In the genomic region with DNA sequence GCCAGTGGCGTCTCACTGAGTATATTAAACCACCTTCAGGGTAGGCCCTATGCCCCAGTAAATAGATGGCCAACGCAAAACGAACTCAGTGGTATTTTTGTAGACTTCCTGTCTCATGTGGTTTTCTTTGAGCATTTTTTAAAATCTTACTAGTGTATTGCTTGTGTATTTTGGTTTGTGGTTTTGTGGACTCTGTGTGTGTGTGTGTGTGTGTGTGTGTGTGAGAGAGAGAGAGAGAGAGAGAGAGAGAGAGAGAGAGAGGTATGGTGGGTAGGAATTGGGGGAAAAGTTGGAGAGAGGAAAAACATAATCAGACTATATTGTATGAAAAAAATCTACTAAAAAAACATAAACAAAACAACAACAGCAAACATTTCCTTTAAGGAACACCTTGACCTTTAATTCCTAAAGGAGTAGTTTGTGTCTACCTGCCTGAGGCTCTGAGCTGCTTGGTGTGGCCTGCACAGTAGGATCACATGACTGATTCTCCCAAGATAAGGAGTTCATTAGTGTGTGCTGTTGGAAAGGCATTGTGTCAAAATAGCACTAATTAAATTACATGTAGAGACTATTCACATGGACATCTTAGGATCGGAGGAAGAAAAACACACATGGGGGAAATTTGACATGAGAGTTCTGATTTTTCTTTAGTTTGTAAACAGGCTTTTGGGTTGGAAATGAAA, we compare ENCODE assay signal across 9 mouse cellular contexts. TPM values are rescaled to one million over a fixed set of nuclear protein-coding genes. Genes with fewer than 3 reads are reported as not detected.
A peak's percentile ranks its signal among the peaks of the same experiment; 100 is the strongest.
DNase-seq lines count a peak whose midpoint lies in the region; ATAC-seq and TF ChIP-seq lines count a peak whose summit lies in the region.
"Had no signal": no experiment of that assay in that cellular context is flagged by ENCODE, and none has a peak within 500 bp of the region (broad histone marks: within the 10 kb centered on the region; RNA-seq: fewer than 3 reads in every experiment).

No protein-coding gene starts in this region.

- WGBS in heart, embryonic 11.5 days (ENCODE audit: insufficient replicate concordance): 89% methylated on average over 4 of the region's 4 CpGs
- 30% methylated on average over 4 of the region's 4 CpGs for WGBS in spleen, adult 2 months
- WGBS in limb, embryonic 13.5 days: 74% methylated on average over 4 of the region's 4 CpGs
- 65% methylated on average over 4 of the region's 4 CpGs for WGBS in stomach, postnatal 0 days

- H3K27me3 ChIP-seq in heart, embryonic 11.5 days (ENCODE audit: control insufficient read depth, insufficient read depth, low read length): no peaks in the 10 kb centered on the region
- no peaks in the 10 kb centered on the region for H3K27me3 ChIP-seq in spleen, adult 2 months (ENCODE audit: control insufficient read depth, insufficient read depth, low read length)
- no peaks in the 10 kb centered on the region for H3K27me3 ChIP-seq in limb, embryonic 13.5 days
- H3K27me3 ChIP-seq in stomach, postnatal 0 days (ENCODE audit: control insufficient read depth, insufficient read depth, low read length): no peaks in the 10 kb centered on the region

- H3K36me3 ChIP-seq in heart, embryonic 11.5 days (ENCODE audit: control insufficient read depth, insufficient read depth, low read length): no peaks in the 10 kb centered on the region
- H3K36me3 ChIP-seq in spleen, adult 2 months (ENCODE audit: control insufficient read depth, insufficient read depth, low read length): peaks cover 1% of the 10 kb centered on the region; the same call in 1 of the 2 replicates
- peaks cover 7% of the 10 kb centered on the region; the same call in 1 of the 2 replicates for H3K36me3 ChIP-seq in limb, embryonic 13.5 days
- H3K36me3 ChIP-seq in stomach, postnatal 0 days (ENCODE audit: control insufficient read depth, insufficient read depth, low read length): no peaks in the 10 kb centered on the region
- H3K36me3 ChIP-seq: G1E had no signal

- H3K9me3 ChIP-seq in heart, embryonic 11.5 days (replicated peaks; ENCODE audit: control insufficient read depth, low read length): no peaks in the 10 kb centered on the region
- no peaks in the 10 kb centered on the region for H3K9me3 ChIP-seq in limb, embryonic 13.5 days
- no peaks in the 10 kb centered on the region for H3K9me3 ChIP-seq in stomach, postnatal 0 days (ENCODE audit: control insufficient read depth, low read length)

- no peak for TF ChIP-seq CTCF in spleen, adult 2 months (IDR thresholded peaks at IDR 0.05; ENCODE audit: extremely low read depth, insufficient read depth, insufficient read length, insufficient replicate concordance)
- TF ChIP-seq CTCF in stomach, postnatal 0 days (IDR thresholded peaks at IDR 0.05; ENCODE audit: low read depth): no peak

- no peak for ATAC-seq in heart, embryonic 11.5 days (replicated peaks; ENCODE audit: insufficient number of reproducible peaks, low FRiP score, low TSS enrichment)
- no peak for ATAC-seq in limb, embryonic 13.5 days (ENCODE audit: low FRiP score, low read depth)
- no peak for ATAC-seq in stomach, postnatal 0 days (ENCODE audit: low FRiP score, low TSS enrichment)
- ATAC-seq in frontal cortex, adult (ENCODE audit: low TSS enrichment): no peak

- no peak for TF ChIP-seq POLR2A in spleen, adult 2 months (IDR thresholded peaks at IDR 0.05; ENCODE audit: low read depth, low read length)

- peak overlapping the region; percentile 83 for H3K4me2 ChIP-seq in heart, embryonic 11.5 days
- H3K4me2 ChIP-seq in limb, embryonic 13.5 days (replicated peaks): peak overlapping the region; percentile 73
- peak overlapping the region; percentile 90 for H3K4me2 ChIP-seq in stomach, postnatal 0 days (replicated peaks; ENCODE audit: low read depth)

- H3K4me3 ChIP-seq in heart, embryonic 11.5 days (ENCODE audit: low read depth, low read length): no peak overlapping the region
- no peak overlapping the region; the same call in 1 of the 2 replicates for H3K4me3 ChIP-seq in spleen, adult 2 months (ENCODE audit: extremely low read depth, insufficient read depth, insufficient read length)
- H3K4me3 ChIP-seq in limb, embryonic 13.5 days: peak overlapping the region; percentile 83
- peak overlapping the region; percentile 93; the same call in 1 of the 2 replicates for H3K4me3 ChIP-seq in stomach, postnatal 0 days (ENCODE audit: low read depth, low read length)

- DNase-seq in heart, postnatal 14 days: no peak
- DNase-seq in spleen, adult 2 months (ENCODE audit: low read depth in 1 of 2, low spot score in 2 of 2): no peak
- DNase-seq in spleen, postnatal 10 days (ENCODE audit: low spot score in 2 of 2): no peak
- DNase-seq in stomach, postnatal 0 days (ENCODE audit: low spot score): no peak
- DNase-seq in kidney, adult 11 months: no peak

- TF ChIP-seq EP300 in stomach, postnatal 0 days (optimal IDR thresholded peaks at IDR 0.05): no peak

- intact Hi-C loops in heart, postnatal 14 days (cut with DNase I): no loop called here

- H3K9ac ChIP-seq in heart, embryonic 11.5 days (ENCODE audit: low read depth, low read length): no peak overlapping the region
- H3K9ac ChIP-seq in limb, embryonic 13.5 days: no peak overlapping the region; the same call in 1 of the 2 replicates
- H3K9ac ChIP-seq in stomach, postnatal 0 days (ENCODE audit: low read length): no peak overlapping the region

- no peak overlapping the region for H3K27ac ChIP-seq in heart, embryonic 11.5 days (ENCODE audit: low read depth, low read length)
- peak overlapping the region; percentile 83; the same call in 1 of the 2 replicates for H3K27ac ChIP-seq in spleen, adult 2 months (ENCODE audit: insufficient read depth, low read length)
- H3K27ac ChIP-seq in limb, embryonic 13.5 days: no peak overlapping the region
- H3K27ac ChIP-seq in stomach, postnatal 0 days (replicated peaks): no peak overlapping the region

- H3K4me1 ChIP-seq in heart, embryonic 11.5 days (ENCODE audit: control insufficient read depth, insufficient read depth, low read length): peaks cover 4% of the 10 kb centered on the region; the same call in 1 of the 2 replicates
- H3K4me1 ChIP-seq in spleen, adult 2 months (ENCODE audit: control insufficient read depth, insufficient read depth, insufficient read length): peaks cover 10% of the 10 kb centered on the region
- peaks cover 18% of the 10 kb centered on the region for H3K4me1 ChIP-seq in limb, embryonic 13.5 days
- H3K4me1 ChIP-seq in stomach, postnatal 0 days (replicated peaks; ENCODE audit: control insufficient read depth, insufficient read depth): no peaks in the 10 kb centered on the region; the same call in 1 of the 2 replicates

RNA-seq across cellular contexts. Expression of gene Dap, which starts 1.7 kb away (rescaled TPM):
- 61.2 and 65.1 TPM in 2 replicates for polyA plus RNA-seq in heart, embryonic 11.5 days (2014; fragmentation: Nextera tagmentation; extraction: Ambion mirVana)
- total RNA-seq in heart, postnatal 14 days (2021): 10 to 100 TPM; 22.7 to 22.9 TPM
- 34.2 and 36.6 TPM in 2 replicates for polyA plus RNA-seq in spleen, adult 2 months (2012; rRNA removed)
- 85.8 and 91.9 TPM in 2 replicates for polyA plus RNA-seq in limb, embryonic 13.5 days (2015; fragmentation: Nextera tagmentation; extraction: Ambion mirVana)
- 114 and 120 TPM in 2 replicates for polyA plus RNA-seq in stomach, postnatal 0 days (2015; fragmentation: Nextera tagmentation; extraction: Ambion mirVana)

Comparison
In these comparisons a context has a peak if more than half of its experiments do, and no peak if none do; other contexts are left out.
1. H3K4me3 ChIP-seq: peak in limb, embryonic 13.5 days (single experiment) and stomach, postnatal 0 days (single experiment); none in heart, embryonic 11.5 days (single experiment) and spleen, adult 2 months (single experiment).
2. Peak in every context shown above with its lines, with median percentiles within 50 percentile points of each other: H3K4me2 ChIP-seq.